9 mouse cellular contexts compared by ENCODE assay signal in the genomic region with DNA sequence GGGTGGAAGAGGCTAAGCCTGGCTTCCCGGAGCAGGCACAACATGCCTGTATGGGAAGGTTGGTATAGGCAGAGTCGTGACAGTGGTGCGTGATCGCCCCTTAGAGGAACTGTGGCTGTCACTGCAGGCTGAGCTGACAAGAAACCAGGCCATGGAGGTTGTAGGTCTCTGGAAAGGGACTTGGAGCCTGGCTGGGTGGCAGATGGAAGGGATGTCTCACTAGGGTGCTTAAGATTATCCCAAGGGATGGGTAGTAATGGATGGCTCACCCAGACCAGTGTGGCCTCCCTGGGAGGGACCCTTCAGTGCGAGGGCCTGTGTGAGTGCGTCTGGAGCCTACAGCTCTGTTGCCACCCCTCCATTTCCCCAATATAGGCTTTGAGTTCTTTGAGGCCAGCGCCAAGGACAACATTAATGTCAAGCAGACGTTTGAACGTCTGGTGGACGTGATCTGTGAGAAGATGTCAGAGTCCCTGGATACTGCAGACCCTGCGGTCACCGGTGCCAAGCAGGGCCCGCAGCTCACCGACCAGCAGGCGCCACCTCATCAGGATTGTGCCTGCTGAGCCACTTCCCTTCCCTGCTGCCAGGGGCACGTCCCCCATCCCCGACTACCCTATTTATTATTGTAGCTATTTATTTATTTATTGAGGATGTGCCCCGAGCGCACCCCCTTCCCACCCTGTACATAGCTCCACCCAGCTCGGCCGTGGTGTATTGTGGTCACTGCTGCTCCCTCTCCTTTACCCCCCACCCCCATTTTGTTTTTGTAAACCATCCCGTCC. TPM values are rescaled to one million over a fixed set of nuclear protein-coding genes. Genes with fewer than 3 reads are reported as not detected.
A peak's percentile ranks its signal among the peaks of the same experiment; 100 is the strongest.
DNase-seq lines count a peak whose midpoint lies in the region; ATAC-seq and TF ChIP-seq lines count a peak whose summit lies in the region.
"Had no signal": no experiment of that assay in that cellular context is flagged by ENCODE, and none has a peak within 500 bp of the region (broad histone marks: within the 10 kb centered on the region; RNA-seq: fewer than 3 reads in every experiment).

No protein-coding gene starts in this region.

- ATAC-seq in liver, embryonic 11.5 days (replicated peaks; ENCODE audit: low FRiP score), result no peak
- no peak for ATAC-seq in hindbrain, postnatal 0 days
- no peak for ATAC-seq in monocyte, adult 5-6 weeks (replicated peaks; ENCODE audit: insufficient number of reproducible peaks, low FRiP score, low TSS enrichment, poor library complexity, severe bottlenecking)

- no peaks in the 10 kb centered on the region for H3K9me3 ChIP-seq in liver, embryonic 11.5 days (ENCODE audit: control insufficient read depth, low read length)
- H3K9me3 ChIP-seq in hindbrain, postnatal 0 days (ENCODE audit: low read length), result no peaks in the 10 kb centered on the region

- no peaks in the 10 kb centered on the region for H3K27me3 ChIP-seq in liver, embryonic 11.5 days (replicated peaks; ENCODE audit: control insufficient read depth, insufficient read depth, low read length)
- H3K27me3 ChIP-seq in hindbrain, postnatal 0 days (ENCODE audit: insufficient read depth, low read length), result no peaks in the 10 kb centered on the region

- no peak overlapping the region for H3K9ac ChIP-seq in liver, embryonic 11.5 days (ENCODE audit: low read depth, low read length)
- 0 out of 2 replicates have a peak overlapping the region, but pooled peaks have one; percentile 35 for H3K9ac ChIP-seq in hindbrain, postnatal 0 days (replicated peaks; ENCODE audit: low read length)

- H3K36me3 ChIP-seq in liver, embryonic 11.5 days (ENCODE audit: control insufficient read depth, insufficient read depth, low read length), result no peaks in the 10 kb centered on the region; the same call in 1 of the 2 replicates
- H3K36me3 ChIP-seq in hindbrain, postnatal 0 days (ENCODE audit: insufficient read depth, low read length), result peaks cover 20% of the 10 kb centered on the region

- H3K27ac ChIP-seq in liver, embryonic 11.5 days (ENCODE audit: low read depth, low read length), result no peak overlapping the region
- H3K27ac ChIP-seq in hindbrain, postnatal 0 days, result peak overlapping the region; percentile 52; the same call in 1 of the 2 replicates

- 75% methylated on average over 22 of the region's 22 CpGs for WGBS in liver, embryonic 11.5 days
- WGBS in hindbrain, postnatal 0 days, result 44% methylated on average over 22 of the region's 22 CpGs

- H3K4me3 ChIP-seq in liver, embryonic 11.5 days (ENCODE audit: low read depth, low read length), result no peak overlapping the region
- no peak overlapping the region for H3K4me3 ChIP-seq in hindbrain, postnatal 0 days (ENCODE audit: low read length)

- H3K4me1 ChIP-seq in liver, embryonic 11.5 days (replicated peaks; ENCODE audit: control insufficient read depth, insufficient read depth, low read length), result peaks cover 50% of the 10 kb centered on the region
- H3K4me1 ChIP-seq in hindbrain, postnatal 0 days (ENCODE audit: insufficient read depth, low read length), result peaks cover 18% of the 10 kb centered on the region

- TF ChIP-seq CTCF in hindbrain, postnatal 0 days (IDR thresholded peaks at IDR 0.05; ENCODE audit: low read depth), result peak; percentile 67

- no peak overlapping the region for H3K4me2 ChIP-seq in liver, embryonic 11.5 days
- no peak overlapping the region for H3K4me2 ChIP-seq in hindbrain, postnatal 0 days (ENCODE audit: low read depth, low read length)

- peak; percentile 66 to 85 for DNase-seq in adrenal gland, adult (ENCODE audit: inconsistent age in 2 of 2, low spot score in 1 of 2)
- no peak for DNase-seq in adrenal gland, postnatal 25 days
- peak; percentile 52 for DNase-seq in liver
- DNase-seq in liver, embryonic 11.5 days (ENCODE audit: low spot score), result no peak
- peak; percentile 47 to 54 for DNase-seq in B cell, adult 2 months
- DNase-seq in cerebellum, adult 9-11 months, result peak; percentile 56
- peak; percentile 61 for DNase-seq in hindbrain, postnatal 0 days (ENCODE audit: low spot score)

RNA-seq across cellular contexts. Expression of a gene that starts 3.0 kb away (rescaled TPM):
- total RNA-seq in adrenal gland, postnatal 25 days (2021), result 127 and 143 TPM in 2 replicates
- polyA plus RNA-seq in liver, embryonic 11.5 days (2014; fragmentation: Nextera tagmentation; extraction: Ambion mirVana), result 67.7 and 76.4 TPM in 2 replicates
- total RNA-seq in hindbrain, postnatal 0 days (2014; rRNA removed), result 37.2 and 53.9 TPM in 2 replicates
- 56.1 and 63.3 TPM in 2 replicates for polyA plus RNA-seq in hindbrain, postnatal 0 days (2015; fragmentation: Nextera tagmentation; extraction: Ambion mirVana)
- total RNA-seq in monocyte, adult 5-6 weeks (2017), result 2.0 to 11.3 TPM (median 4.8 TPM) in 3 replicates

RNA-seq across cellular contexts. Expression of a gene that starts 3.2 kb away (rescaled TPM):
- total RNA-seq in adrenal gland, postnatal 25 days (2021), result 65.2 and 89.6 TPM in 2 replicates
- 6.3 and 6.9 TPM in 2 replicates for polyA plus RNA-seq in liver, embryonic 11.5 days (2014; fragmentation: Nextera tagmentation; extraction: Ambion mirVana)
- total RNA-seq in hindbrain, postnatal 0 days (2014; rRNA removed), result 610 and 693 TPM in 2 replicates
- polyA plus RNA-seq in hindbrain, postnatal 0 days (2015; fragmentation: Nextera tagmentation; extraction: Ambion mirVana), result 693 and 724 TPM in 2 replicates
- total RNA-seq in monocyte, adult 5-6 weeks (2017), result 0.85 to 5.4 TPM (median 2.5 TPM) in 3 replicates

RNA-seq across cellular contexts. Expression of a gene that starts 18.8 kb away (rescaled TPM):
- total RNA-seq in adrenal gland, postnatal 25 days (2021), result 50.2 and 62.1 TPM in 2 replicates
- 41.5 and 44.6 TPM in 2 replicates for polyA plus RNA-seq in liver, embryonic 11.5 days (2014; fragmentation: Nextera tagmentation; extraction: Ambion mirVana)
- 162 and 176 TPM in 2 replicates for total RNA-seq in hindbrain, postnatal 0 days (2014; rRNA removed)
- polyA plus RNA-seq in hindbrain, postnatal 0 days (2015; fragmentation: Nextera tagmentation; extraction: Ambion mirVana), result 101 and 103 TPM in 2 replicates
- 5.5 to 12.7 TPM (median 10.3 TPM) in 3 replicates for total RNA-seq in monocyte, adult 5-6 weeks (2017)

RNA-seq across cellular contexts. Expression of a gene that starts 34.2 kb away (rescaled TPM):
- total RNA-seq in adrenal gland, postnatal 25 days (2021), result 0.55 and 1.3 TPM in 2 replicates
- 0.83 and 1.3 TPM in 2 replicates for polyA plus RNA-seq in liver, embryonic 11.5 days (2014; fragmentation: Nextera tagmentation; extraction: Ambion mirVana)
- total RNA-seq in hindbrain, postnatal 0 days (2014; rRNA removed), result 0.26 and 0.72 TPM in 2 replicates
- polyA plus RNA-seq in hindbrain, postnatal 0 days (2015; fragmentation: Nextera tagmentation; extraction: Ambion mirVana), result 0.20 and 0.31 TPM in 2 replicates
- 0.10 to 0.19 TPM in 2 of 3 replicates, not detected in the other for total RNA-seq in monocyte, adult 5-6 weeks (2017)

RNA-seq across cellular contexts. Expression of a gene that starts 39.4 kb away (rescaled TPM):
- total RNA-seq in adrenal gland, postnatal 25 days (2021), result not detected in 2 replicates
- 0.15 TPM in 1 of 2 replicates, not detected in the other for polyA plus RNA-seq in liver, embryonic 11.5 days (2014; fragmentation: Nextera tagmentation; extraction: Ambion mirVana)
- total RNA-seq in hindbrain, postnatal 0 days (2014; rRNA removed), result not detected in 2 replicates
- not detected in 2 replicates for polyA plus RNA-seq in hindbrain, postnatal 0 days (2015; fragmentation: Nextera tagmentation; extraction: Ambion mirVana)
- not detected in 3 replicates for total RNA-seq in monocyte, adult 5-6 weeks (2017)
- total RNA-seq: layer of hippocampus, postnatal 36 days had no signal

Comparison
In these comparisons a context has a peak if more than half of its experiments do, and no peak if none do; other contexts are left out.
1. DNase-seq: peak in adrenal gland, adult (2 of 2), liver (single experiment), B cell, adult 2 months (2 of 2), cerebellum, adult 9-11 months (single experiment) and hindbrain, postnatal 0 days (single experiment); none in adrenal gland, postnatal 25 days (single experiment) and liver, embryonic 11.5 days (single experiment).
2. RNA of a gene that starts 3.2 kb away (total RNA-seq): 610 to 693 TPM in hindbrain, postnatal 0 days and 65.2 to 89.6 TPM in adrenal gland, postnatal 25 days; 0.85 to 5.4 TPM in monocyte, adult 5-6 weeks; every median in the first group is over 10 times any median in the second.